Mouse (Mus musculus): ENCODE results near the gene Ewsr1. TPM values are rescaled to one million over a fixed set of nuclear protein-coding genes. Genes with fewer than 3 reads are reported as not detected.
A peak's percentile ranks its signal among the peaks of the same experiment; 100 is the strongest.

Ewsr1 gene
- polyA plus RNA-seq, 1 experiment, result 178 TPM

DNA sequence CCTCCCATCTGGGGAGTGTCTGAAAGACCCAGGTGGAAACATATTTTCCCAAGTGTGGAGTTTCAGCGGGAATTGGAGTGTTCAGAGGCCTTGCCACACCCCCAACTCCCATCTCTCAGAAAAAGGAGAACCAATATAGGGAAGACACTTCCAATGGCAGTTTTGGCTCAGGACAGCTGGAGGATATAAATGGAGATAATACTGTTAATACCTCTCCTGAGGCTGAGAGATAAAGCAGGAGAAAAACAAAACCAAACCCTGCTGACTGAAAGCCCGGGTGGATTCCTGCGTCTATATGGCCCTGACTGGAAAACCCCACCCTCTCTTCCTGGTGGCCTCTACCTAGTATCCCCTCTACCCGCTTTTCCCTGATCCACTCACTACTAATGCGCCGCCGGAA lies 3.3 kb upstream of the Ewsr1 start:
- TF ChIP-seq FOSL1 (IDR thresholded peaks at IDR 0.05; ENCODE audit: insufficient read depth, low read length, poor library complexity, severe bottlenecking) (no peak), USF1 (IDR thresholded peaks at IDR 0.05; ENCODE audit: low read depth) (no peak), MYOD1 (IDR thresholded peaks at IDR 0.05; ENCODE audit: control insufficient read depth, insufficient read length, low read depth) (no peak), CEBPB (IDR thresholded peaks at IDR 0.05; ENCODE audit: low read depth) (no peak), MAX (IDR thresholded peaks at IDR 0.05) (no peak), CTCF (IDR thresholded peaks at IDR 0.05; ENCODE audit: control insufficient read depth, insufficient read depth, insufficient read length) (no peak), MYOG (IDR thresholded peaks at IDR 0.05; ENCODE audit: control insufficient read depth, extremely low read depth, insufficient read length) (no peak)
- Histone ChIP-seq H3K79me2 (ENCODE audit: control insufficient read depth, insufficient read depth) (peaks cover 35% of the 10 kb centered on the region), H3K79me3 (ENCODE audit: low read depth) (peaks cover 16% of the 10 kb centered on the region), H3K4me3 (ENCODE audit: insufficient read depth, poor library complexity, severe bottlenecking) (no peak overlapping the region), H3K27me3 (ENCODE audit: control insufficient read depth, insufficient read depth, insufficient read length) (no peaks in the 10 kb centered on the region), H3K36me3 (ENCODE audit: control insufficient read depth, insufficient read depth) (peaks cover 14% of the 10 kb centered on the region), H3ac (ENCODE audit: control insufficient read depth, insufficient read length, low read depth) (no peak overlapping the region)

DNA sequence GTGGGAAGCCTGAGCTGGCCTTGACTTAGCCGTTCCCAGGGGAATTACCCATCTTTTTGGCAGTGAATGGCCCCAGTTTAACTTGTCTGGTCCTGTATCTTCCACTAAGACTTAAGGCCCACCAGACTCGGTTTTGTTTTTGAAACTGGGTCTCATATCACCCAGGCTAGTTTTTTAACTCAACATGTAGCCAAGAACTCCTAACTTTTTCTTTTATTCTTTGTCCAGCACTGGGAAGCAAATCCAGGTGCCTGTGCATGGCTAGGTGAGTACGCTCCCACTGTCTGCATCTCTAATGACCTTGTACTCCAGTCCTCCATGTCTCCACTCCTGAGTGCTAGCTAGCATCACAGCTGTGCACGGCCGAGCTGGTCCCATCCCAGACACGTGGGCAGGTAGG lies 2.6 kb upstream of the Ewsr1 start:
- Histone ChIP-seq H3K4me3 (ENCODE audit: insufficient read depth, poor library complexity, severe bottlenecking) (no peak overlapping the region), H3ac (ENCODE audit: control insufficient read depth, insufficient read length, low read depth) (no peak overlapping the region), H3K27me3 (ENCODE audit: control insufficient read depth, insufficient read depth, insufficient read length) (no peaks in the 10 kb centered on the region), H3K79me3 (ENCODE audit: low read depth) (peaks cover 23% of the 10 kb centered on the region), H3K36me3 (ENCODE audit: control insufficient read depth, insufficient read depth) (peaks cover 20% of the 10 kb centered on the region), H3K79me2 (ENCODE audit: control insufficient read depth, insufficient read depth) (peaks cover 42% of the 10 kb centered on the region)
- TF ChIP-seq FOSL1 (IDR thresholded peaks at IDR 0.05; ENCODE audit: insufficient read depth, low read length, poor library complexity, severe bottlenecking), result no peak
- TF ChIP-seq CTCF (IDR thresholded peaks at IDR 0.05; ENCODE audit: control insufficient read depth, insufficient read depth, insufficient read length), result no peak
- TF ChIP-seq MAX (IDR thresholded peaks at IDR 0.05), result no peak
- TF ChIP-seq USF1 (IDR thresholded peaks at IDR 0.05; ENCODE audit: low read depth), result no peak
- TF ChIP-seq MYOD1 (IDR thresholded peaks at IDR 0.05; ENCODE audit: control insufficient read depth, insufficient read length, low read depth), result no peak
- TF ChIP-seq MYOG (IDR thresholded peaks at IDR 0.05; ENCODE audit: control insufficient read depth, extremely low read depth, insufficient read length), result no peak
- TF ChIP-seq CEBPB (IDR thresholded peaks at IDR 0.05; ENCODE audit: low read depth), result no peak

DNA sequence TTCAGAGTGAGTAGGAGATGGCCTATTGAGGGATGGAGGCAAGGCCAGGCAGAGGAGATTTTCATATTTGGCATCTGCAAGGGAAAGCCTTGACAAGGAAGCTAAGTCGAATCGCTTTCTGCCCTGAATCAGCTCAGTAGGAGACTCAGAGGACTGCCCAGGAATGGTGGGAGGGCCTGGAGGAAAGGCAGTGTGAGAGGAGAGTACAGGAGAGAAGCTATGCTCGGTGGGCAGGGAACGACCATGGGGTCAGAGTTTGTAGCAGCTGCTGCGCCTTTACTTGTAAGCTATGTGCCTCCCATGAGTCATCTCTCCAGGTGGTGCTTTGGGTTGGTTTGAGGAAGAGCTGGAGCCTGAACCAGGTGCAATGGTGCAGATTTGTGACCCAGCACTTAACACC lies 1.7 kb upstream of the Ewsr1 start:
- peaks cover 28% of the 10 kb centered on the region for H3K36me3 ChIP-seq (ENCODE audit: control insufficient read depth, insufficient read depth)
- no peak overlapping the region for H3ac ChIP-seq (ENCODE audit: control insufficient read depth, insufficient read length, low read depth)
- H3K4me3 ChIP-seq (ENCODE audit: insufficient read depth, poor library complexity, severe bottlenecking), result no peak overlapping the region
- TF ChIP-seq MYOG (IDR thresholded peaks at IDR 0.05; ENCODE audit: control insufficient read depth, extremely low read depth, insufficient read length) (no peak), USF1 (IDR thresholded peaks at IDR 0.05; ENCODE audit: low read depth) (no peak), CTCF (IDR thresholded peaks at IDR 0.05; ENCODE audit: control insufficient read depth, insufficient read depth, insufficient read length) (no peak), MAX (IDR thresholded peaks at IDR 0.05) (no peak), MYOD1 (IDR thresholded peaks at IDR 0.05; ENCODE audit: control insufficient read depth, insufficient read length, low read depth) (no peak), FOSL1 (IDR thresholded peaks at IDR 0.05; ENCODE audit: insufficient read depth, low read length, poor library complexity, severe bottlenecking) (no peak), CEBPB (IDR thresholded peaks at IDR 0.05; ENCODE audit: low read depth) (no peak)
- no peaks in the 10 kb centered on the region for H3K27me3 ChIP-seq (ENCODE audit: control insufficient read depth, insufficient read depth, insufficient read length)
- peaks cover 32% of the 10 kb centered on the region for H3K79me3 ChIP-seq (ENCODE audit: low read depth)
- peaks cover 51% of the 10 kb centered on the region for H3K79me2 ChIP-seq (ENCODE audit: control insufficient read depth, insufficient read depth)

DNA sequence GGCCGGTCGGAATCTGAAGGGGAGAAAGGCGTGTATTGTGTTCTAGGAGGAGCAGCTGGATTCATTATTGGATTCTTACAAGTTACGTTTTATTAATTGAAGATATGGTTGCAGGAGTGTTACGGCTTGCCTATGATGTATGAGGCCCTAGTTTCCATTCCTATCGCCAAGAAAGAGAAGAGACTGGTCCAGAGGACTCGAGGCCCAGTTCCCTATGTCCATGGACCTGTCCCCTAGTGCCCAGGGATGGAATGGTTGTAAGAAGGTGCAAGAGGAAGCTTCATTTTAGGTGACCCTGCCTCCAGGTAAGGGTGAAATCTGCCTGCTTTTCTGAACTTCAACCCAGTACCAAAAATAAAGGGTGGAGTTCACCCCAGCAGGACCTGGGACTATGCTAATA lies 1.2 kb upstream of the Ewsr1 start:
- H3K4me3 ChIP-seq (ENCODE audit: insufficient read depth, poor library complexity, severe bottlenecking), result peak overlapping the region; percentile 100
- H3ac ChIP-seq (ENCODE audit: control insufficient read depth, insufficient read length, low read depth), result peak overlapping the region; percentile 38
- H3K79me2 ChIP-seq (ENCODE audit: control insufficient read depth, insufficient read depth), result peaks cover 56% of the 10 kb centered on the region
- no peak for TF ChIP-seq MYOD1 (IDR thresholded peaks at IDR 0.05; ENCODE audit: control insufficient read depth, insufficient read length, low read depth)
- no peak for TF ChIP-seq CEBPB (IDR thresholded peaks at IDR 0.05; ENCODE audit: low read depth)
- no peak for TF ChIP-seq FOSL1 (IDR thresholded peaks at IDR 0.05; ENCODE audit: insufficient read depth, low read length, poor library complexity, severe bottlenecking)
- TF ChIP-seq USF1 (IDR thresholded peaks at IDR 0.05; ENCODE audit: low read depth), result no peak
- no peak for TF ChIP-seq CTCF (IDR thresholded peaks at IDR 0.05; ENCODE audit: control insufficient read depth, insufficient read depth, insufficient read length)
- no peak for TF ChIP-seq MYOG (IDR thresholded peaks at IDR 0.05; ENCODE audit: control insufficient read depth, extremely low read depth, insufficient read length)
- peaks cover 37% of the 10 kb centered on the region for H3K79me3 ChIP-seq (ENCODE audit: low read depth)
- peaks cover 33% of the 10 kb centered on the region for H3K36me3 ChIP-seq (ENCODE audit: control insufficient read depth, insufficient read depth)
- H3K27me3 ChIP-seq (ENCODE audit: control insufficient read depth, insufficient read depth, insufficient read length), result no peaks in the 10 kb centered on the region

DNA sequence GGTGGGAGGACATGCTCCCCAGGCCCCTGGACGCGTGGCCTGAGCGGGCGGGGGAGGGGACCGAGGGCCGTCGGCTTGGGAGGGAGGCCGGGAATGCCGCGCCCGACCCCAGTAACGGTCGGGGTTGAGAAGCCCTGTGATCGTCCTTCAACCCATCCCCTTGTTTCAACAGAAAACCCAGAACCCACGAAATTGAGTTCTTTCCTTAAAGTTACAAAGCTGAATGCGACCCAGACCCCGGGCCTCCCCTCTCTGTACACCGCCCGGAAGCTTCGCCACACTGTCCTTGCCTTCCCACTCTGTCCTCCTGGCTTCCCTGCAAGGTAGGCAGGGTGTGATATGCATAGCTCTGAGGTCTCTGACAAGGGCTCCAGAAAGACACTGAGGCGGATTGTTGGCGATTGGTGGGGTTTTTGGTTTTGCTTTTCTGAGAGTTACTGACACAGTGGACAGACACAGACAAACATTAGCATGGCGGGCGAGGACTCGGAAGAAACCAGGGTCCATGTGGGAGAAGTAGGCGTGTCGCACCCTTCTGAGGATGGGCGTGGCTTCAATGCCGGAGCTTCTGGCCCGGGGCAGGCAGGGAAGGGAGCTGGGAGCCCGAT lies 614 bp upstream of the Ewsr1 start:
- TF ChIP-seq USF1 (IDR thresholded peaks at IDR 0.05; ENCODE audit: low read depth) (no peak), MAX (IDR thresholded peaks at IDR 0.05) (peak; percentile 86)
- peaks cover 39% of the 10 kb centered on the region for H3K36me3 ChIP-seq (ENCODE audit: control insufficient read depth, insufficient read depth)
- H3K27me3 ChIP-seq (ENCODE audit: control insufficient read depth, insufficient read depth, insufficient read length), result no peaks in the 10 kb centered on the region
- peak overlapping the region; percentile 100 for H3K4me3 ChIP-seq (ENCODE audit: insufficient read depth, poor library complexity, severe bottlenecking)
- H3K79me3 ChIP-seq (ENCODE audit: low read depth), result peaks cover 43% of the 10 kb centered on the region
- peaks cover 62% of the 10 kb centered on the region for H3K79me2 ChIP-seq (ENCODE audit: control insufficient read depth, insufficient read depth)
- peak overlapping the region; percentile 99 for H3ac ChIP-seq (ENCODE audit: control insufficient read depth, insufficient read length, low read depth)

Measured in C2C12 (cell line).